Mouse (Mus musculus) thymus, postnatal 36 days (tissue): Measurements from ENCODE around the gene Sorbs2.

Source experiments
- DNase-seq, 2 experiments: peaks; one replicate each; pipeline ENCODE4 v3.0.0; 2022; ENCODE audit warnings: mixed read lengths in 2 of 2

The Sorbs2 gene

GRCm38 (mm10) chr8:45579714-45580543, 72.3 kb downstream of the Sorbs2 start:
- DNase-seq, result no peak

DNA sequence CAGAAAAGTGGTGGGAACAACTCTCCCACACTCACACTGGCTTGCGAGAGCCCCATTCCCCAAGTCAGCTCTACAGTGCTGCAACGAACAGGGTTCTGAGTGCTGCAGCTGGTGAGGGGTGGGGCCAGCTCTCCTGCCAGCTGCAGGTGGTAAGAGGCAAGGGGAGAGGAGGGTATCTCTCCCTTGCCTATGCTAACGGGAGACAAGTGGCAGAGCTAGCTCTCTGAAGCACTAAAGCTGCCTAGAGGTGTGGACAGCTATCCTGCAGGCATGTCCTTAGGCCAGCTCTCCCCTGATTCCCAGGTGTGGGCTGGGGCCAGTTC, 72.9 kb downstream of the Sorbs2 start:
- no peak for DNase-seq

DNA sequence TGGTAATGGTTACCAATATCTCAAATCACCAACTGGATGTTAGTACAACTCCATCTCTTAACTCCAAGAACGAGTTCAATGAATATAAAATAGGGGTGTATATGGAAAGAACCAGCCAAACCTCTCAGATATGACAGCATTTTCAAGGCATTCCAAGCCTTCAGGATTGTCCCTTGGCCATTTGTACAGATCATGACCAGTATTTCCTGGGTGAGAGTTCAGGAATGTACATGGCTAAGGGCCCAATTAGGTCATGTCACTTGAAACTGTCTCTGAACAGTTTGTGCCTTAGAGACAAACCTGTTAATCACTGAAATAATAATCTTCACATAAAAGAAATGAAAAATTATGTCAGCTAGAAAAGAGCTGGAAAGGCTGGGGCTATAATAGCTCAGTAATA, 76.3 kb downstream of the Sorbs2 start:
- no peak for DNase-seq

- no peak for DNase-seq
Observed at GRCm38 (mm10) chr8:45584390-45585052, 76.9 kb downstream of the Sorbs2 start.

DNA sequence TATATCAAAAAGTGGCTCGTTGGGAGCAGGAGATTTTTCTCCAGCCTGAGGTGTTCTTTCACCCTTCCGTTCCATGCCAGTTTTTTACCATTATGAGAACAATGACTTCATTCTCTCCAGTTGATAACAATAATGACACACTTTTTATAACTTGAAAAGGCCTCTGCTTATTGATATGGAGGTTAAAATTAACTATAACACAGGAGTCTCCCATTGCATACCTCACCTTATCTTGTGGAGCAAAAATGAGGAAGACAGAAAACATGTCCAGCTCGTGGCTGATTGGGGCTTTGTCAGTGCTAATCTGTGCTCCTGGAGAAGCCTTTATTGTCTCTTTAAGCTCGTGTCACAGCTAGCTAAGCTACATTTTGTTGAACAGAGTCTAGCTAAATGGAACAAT, 77.6 kb downstream of the Sorbs2 start:
- DNase-seq, result no peak

DNA sequence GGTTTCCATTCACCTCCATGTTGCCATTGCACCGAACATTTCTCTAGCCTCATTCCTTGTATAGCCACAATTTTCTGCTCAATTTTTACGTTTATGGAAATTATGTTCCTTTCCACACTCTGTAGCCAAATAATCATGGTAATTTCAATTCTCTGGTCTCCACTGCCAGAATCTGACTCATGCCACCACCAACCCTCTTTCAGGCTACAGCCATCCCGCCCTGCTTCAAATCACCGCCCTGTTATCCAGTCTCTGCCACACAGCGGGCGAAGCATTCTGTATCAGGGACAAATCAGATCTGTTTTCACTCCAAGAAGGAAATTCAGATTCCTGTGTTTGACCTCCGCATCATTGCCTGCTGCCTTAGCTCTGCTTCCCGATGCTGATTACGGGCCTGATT, 79.4 kb downstream of the Sorbs2 start:
- no peak for DNase-seq

DNA sequence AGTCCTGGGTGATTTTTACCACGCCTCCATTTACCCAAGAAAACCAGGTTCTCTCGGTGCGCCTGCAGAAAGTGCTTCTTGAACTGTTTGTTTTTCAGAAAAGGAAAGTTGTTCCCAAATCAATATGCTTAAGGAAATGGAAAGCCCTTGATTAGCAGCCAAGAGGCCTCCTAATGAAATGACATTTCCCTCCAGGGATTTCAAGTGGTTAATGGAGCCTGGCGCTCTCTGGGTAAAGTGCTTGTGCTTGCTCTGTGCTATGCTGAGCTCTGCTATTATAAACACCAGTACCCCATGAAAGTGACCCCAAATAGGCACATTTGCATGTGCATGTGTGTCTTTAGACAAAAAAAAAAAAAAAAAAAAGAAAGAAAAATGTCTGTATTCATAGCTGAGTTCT, 84.3 kb downstream of the Sorbs2 start:
- no peak for DNase-seq

GRCm38 (mm10) chr8:45593711-45594110, 86.1 kb downstream of the Sorbs2 start:
- DNase-seq, result no peak

GRCm38 (mm10) chr8:45595983-45596382, 88.4 kb downstream of the Sorbs2 start:
- no peak for DNase-seq

DNA sequence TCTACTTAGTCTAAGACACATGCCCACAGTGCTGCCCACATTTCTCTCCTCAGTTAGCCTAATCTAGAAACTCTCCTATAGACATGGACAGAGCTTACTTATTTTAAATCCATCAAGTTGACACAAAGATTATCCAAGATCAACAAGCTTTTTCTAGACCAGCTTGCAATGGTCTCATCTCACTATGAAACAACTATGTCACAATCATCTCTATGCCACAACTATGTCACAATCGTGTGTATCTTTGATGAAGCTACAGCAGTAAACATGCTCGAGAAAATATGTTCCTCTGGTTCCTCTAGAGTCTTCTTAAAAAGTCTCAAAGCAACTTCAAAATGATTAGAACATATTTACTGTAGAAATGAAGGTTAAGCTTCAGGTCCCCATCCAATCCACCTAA, 89.0 kb downstream of the Sorbs2 start:
- DNase-seq, result no peak

DNA sequence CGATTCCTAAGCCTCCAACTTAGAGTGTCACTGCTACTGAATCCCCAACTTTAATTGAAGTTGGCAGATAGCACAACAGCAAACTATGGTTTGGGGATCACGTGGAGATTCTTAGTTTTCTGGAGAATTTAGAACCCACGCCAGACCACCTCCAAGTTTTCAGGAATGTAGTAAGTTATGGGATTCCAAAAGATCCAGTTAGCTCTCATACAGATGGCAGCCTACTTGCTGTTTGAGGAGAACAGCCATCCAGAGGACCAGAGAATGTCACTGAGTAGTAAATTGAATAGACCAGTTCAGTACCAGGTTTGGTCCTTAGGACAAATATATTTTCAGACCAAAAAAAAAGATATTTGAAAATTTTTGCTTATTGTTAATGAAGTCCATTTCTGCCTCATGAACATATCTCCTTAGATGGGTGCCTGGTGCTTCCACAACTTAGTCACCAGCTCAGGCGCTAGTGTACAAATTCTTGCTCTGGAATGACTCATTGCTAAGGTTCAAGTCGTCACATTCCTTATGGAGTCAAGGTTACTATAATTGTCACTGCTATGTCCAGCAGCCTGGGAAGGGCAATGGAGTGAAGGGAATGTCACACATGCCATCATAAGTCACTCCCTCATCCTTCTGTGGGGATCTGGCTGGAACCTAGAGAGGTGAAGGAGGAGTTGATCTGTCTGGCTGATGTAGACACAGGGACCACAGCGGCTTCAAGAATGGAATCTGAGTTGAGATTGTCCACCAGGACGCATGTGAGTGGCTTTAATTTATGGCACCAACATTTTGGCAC, 90.2 kb downstream of the Sorbs2 start:
- DNase-seq, result no peak

DNA sequence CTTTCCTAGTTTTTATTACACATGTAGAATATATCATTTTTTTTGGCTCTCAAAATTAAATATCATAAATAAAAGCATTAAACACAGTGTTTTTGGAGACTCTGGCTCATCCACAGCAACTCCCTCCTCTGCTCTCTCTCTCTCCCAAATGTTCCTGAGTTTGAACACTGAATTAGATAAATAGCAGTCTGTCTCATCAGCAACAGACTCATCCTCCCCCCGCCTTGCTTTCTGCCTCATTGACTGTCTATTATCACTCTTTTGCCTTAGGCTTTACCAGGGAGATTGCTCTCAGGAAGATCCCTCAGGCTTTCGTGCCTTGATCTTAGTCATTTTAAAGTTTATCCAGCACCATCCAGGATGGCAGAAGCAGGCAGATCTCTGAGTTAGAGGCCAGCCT, 91.3 kb downstream of the Sorbs2 start:
- DNase-seq, result no peak

GRCm38 (mm10) chr8:45602019-45602418, 94.4 kb downstream of the Sorbs2 start:
- DNase-seq, result no peak

DNA sequence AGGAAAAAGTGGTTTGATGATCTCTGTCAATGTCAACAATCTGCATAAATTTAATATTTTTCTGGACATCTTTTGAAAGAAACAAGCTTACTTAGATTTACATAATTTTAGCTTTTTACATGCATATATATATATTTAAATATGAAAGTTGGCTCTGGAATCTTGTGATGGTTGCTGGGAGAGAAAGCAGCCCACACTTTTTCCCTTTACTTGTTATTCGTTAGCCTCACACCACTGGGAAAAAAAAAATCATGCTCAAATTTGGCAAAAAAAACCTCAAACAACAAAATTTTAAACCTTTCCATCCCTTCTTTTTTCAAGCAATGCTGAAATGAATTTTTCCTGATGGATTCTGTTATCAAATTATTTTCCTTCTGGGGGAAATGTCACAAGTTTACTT, 97.8 kb downstream of the Sorbs2 start:
- DNase-seq, result no peak

- DNase-seq, result no peak
Observed at GRCm38 (mm10) chr8:45607012-45607411, 99.4 kb downstream of the Sorbs2 start.

DNA sequence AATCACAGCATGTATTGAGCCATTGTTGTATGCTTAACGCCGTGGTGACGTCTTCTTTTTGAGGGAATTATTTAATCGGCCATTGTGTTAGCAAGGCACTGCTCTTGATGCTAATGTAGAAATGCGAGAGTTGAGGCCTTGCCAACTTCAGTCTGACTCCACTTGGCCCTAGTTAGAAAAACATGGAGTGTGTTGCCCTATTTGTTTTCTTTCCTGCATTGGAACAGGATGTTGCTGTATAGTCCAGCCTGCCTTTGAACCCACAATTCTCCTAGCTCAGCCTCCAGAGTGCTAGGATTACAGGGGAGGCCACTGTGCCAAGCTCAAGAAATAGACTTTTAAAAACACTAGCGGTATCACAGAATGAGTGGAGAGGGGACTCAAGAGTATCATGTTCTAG, 100.8 kb downstream of the Sorbs2 start:
- no peak for DNase-seq

GRCm38 (mm10) chr8:45610426-45611215, 103.0 kb downstream of the Sorbs2 start:
- DNase-seq, result no peak

DNA sequence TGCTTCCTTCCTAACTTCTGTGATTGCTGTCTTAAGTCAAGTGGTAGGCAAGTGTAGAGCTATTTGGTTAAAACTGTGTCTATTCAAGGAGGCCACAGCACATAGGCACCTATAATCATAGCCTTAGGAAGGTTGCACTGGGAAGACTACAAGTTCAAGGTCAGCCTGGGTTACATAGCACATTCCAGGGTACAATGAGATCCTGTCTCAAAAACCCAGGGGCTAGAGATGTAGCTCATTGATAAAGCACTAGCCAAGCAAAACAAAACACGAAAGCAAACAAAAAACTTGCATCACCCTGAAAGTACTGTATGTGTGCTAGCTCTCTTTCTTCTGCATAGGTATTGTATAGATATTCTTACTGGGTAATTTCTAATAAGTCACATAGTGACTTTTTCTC, 103.7 kb downstream of the Sorbs2 start:
- DNase-seq, result no peak

GRCm38 (mm10) chr8:45614610-45615009, 107.0 kb downstream of the Sorbs2 start:
- no peak for DNase-seq

GRCm38 (mm10) chr8:45615050-45615449, 107.5 kb downstream of the Sorbs2 start:
- no peak for DNase-seq

- DNase-seq, result no peak
Observed at GRCm38 (mm10) chr8:45615551-45615950, 108.0 kb downstream of the Sorbs2 start.

GRCm38 (mm10) chr8:45621576-45622178, 114.1 kb downstream of the Sorbs2 start:
- DNase-seq, result no peak

GRCm38 (mm10) chr8:45626406-45626805, 118.8 kb downstream of the Sorbs2 start:
- no peak for DNase-seq
